Mouse (Mus musculus) liver, embryonic 14.5 days (tissue): ENCODE data around the gene Gm15107. TPM values are rescaled to one million over a fixed set of nuclear protein-coding genes. Genes with fewer than 3 reads are reported as not detected.
"Not testable (repeated sequence)": the region's sequence is repeated elsewhere in the genome, so short reads cannot be mapped to it uniquely, and the experiment has no call there.

ENCODE experiments used
- ATAC-seq: fragments of 200-750 bp; cut with Nextera tagmentation; 2 replicates; pipeline ENCODE4 v1.8.0; 2017; ENCODE audit warnings: moderate number of reproducible peaks, mild to moderate bottlenecking, moderate library complexity; ENCODE audit not compliant: insufficient read depth
- DNase-seq, 3 experiments: peaks; one replicate each; pipeline ENCODE4 v3.0.0-alpha.2; 2012 to 2013; ENCODE audit warnings: low read depth in 3 of 3, low spot score in 3 of 3
- H3K27ac ChIP-seq: fragments of 300-500 bp; sonication (generic); 2 replicates; pipeline ENCODE4 v1.5.1; 2014; ENCODE audit warnings: moderate library complexity, mild to moderate bottlenecking, control low read depth, inconsistent platforms
- H3K27me3 ChIP-seq: fragments of 300-500 bp; sonication (generic); 2 replicates; pipeline ENCODE4 v1.6.1; 2014; ENCODE audit warnings: mild to moderate bottlenecking, low read length, moderate library complexity; ENCODE audit not compliant: control insufficient read depth, insufficient read depth
- H3K36me3 ChIP-seq: fragments of 300-500 bp; sonication (generic); replicated peaks from 2 replicates; pipeline ENCODE4 v1.6.1; 2014; ENCODE audit warnings: low read depth; ENCODE audit not compliant: control insufficient read depth, insufficient read depth
- H3K4me1 ChIP-seq, 2 experiments: fragments of 200-500 bp in 1 of 2; fragments of 300-500 bp in 1 of 2; sonication (generic) in 1 of 2; replicated peaks; 2 replicates each; pipeline ENCODE4 v1.6.1; 2012 to 2014; ENCODE audit warnings: antibody characterized with exemption in 1 of 2, inconsistent platforms in 1 of 2, low read length in 1 of 2; ENCODE audit not compliant: control insufficient read depth in 2 of 2, insufficient read depth in 2 of 2
- H3K4me2 ChIP-seq: fragments of 300-500 bp; sonication (generic); 2 replicates; pipeline ENCODE4 v1.6.1; 2014; ENCODE audit warnings: low read depth, mild to moderate bottlenecking, control low read depth, moderate library complexity
- H3K4me3 ChIP-seq, 2 experiments: fragments of 200-500 bp in 1 of 2; fragments of 300-500 bp in 1 of 2; sonication (generic) in 1 of 2; 2 replicates each; pipeline ENCODE4 v1.5.1; 2012 to 2014; ENCODE audit warnings: low read depth in 2 of 2, low read length in 2 of 2, mild to moderate bottlenecking in 2 of 2, control low read depth in 1 of 2, inconsistent platforms in 1 of 2, moderate library complexity in 1 of 2; ENCODE audit not compliant: insufficient read depth in 1 of 2
- H3K9ac ChIP-seq: fragments of 300-500 bp; sonication (generic); replicated peaks from 2 replicates; pipeline ENCODE4 v1.6.1; 2014; ENCODE audit warnings: mild to moderate bottlenecking, control low read depth, moderate library complexity
- H3K9me3 ChIP-seq: fragments of 300-500 bp; sonication (generic); 2 replicates; pipeline ENCODE4 v1.6.1; 2016; ENCODE audit warnings: low read length, mixed read lengths; ENCODE audit not compliant: control insufficient read depth
- WGBS: fragments of 180-500 bp; shearing (Covaris S2); extraction: QIAGEN DNeasy Blood & Tissue Kit; methylation state at CpG from one replicate; pipeline ENCODE4 v1.1.7; 2014; ENCODE audit not compliant: insufficient replicate concordance; 5-methylcytosine and 5-hydroxymethylcytosine counted together
- polyA plus RNA-seq, 2 experiments: library from polyadenylated mRNA; depleted of rRNA in 1 of 2; stranded (reverse) in 1 of 2; unstranded in 1 of 2; fragments of >200 nt; fragmentation: Nextera tagmentation in 1 of 2; extraction: Ambion mirVana in 1 of 2; gene quantifications; 2 replicates each; pipeline versions ENCODE4 v1.2.1 to v1.2.3; 2012 to 2014

Gm15107 gene
- polyA plus RNA-seq (2012; rRNA removed) (not detected in 2 replicates), polyA plus RNA-seq (2014; fragmentation: Nextera tagmentation; extraction: Ambion mirVana) (not detected in 2 replicates)

DNA sequence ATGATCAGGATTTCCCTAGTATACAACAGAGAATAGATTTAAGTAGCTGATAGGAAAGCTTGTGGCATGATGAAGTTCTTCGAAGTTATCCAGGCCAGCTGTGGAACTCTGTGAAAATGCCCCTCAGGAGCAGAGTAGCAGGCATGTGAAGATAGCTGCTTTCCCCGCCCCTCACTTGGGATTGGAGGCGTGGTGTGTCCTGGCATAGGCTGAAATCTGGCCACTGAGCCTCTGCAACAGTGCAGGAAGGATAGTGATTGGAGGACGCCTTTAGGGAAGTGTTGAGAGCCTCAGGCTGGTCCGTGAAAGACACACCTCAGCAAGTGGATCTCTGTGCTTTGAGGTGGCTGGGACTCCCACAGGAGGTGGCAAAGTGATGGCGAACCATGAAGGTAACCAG lies at the start of gene Gm15107:
TSS of gene Gm15107 (plus strand) at position 301 of the 400 bp plus-strand sequence.
- H3K4me3 ChIP-seq, H3K4me2 ChIP-seq, DNase-seq, H3K9me3 ChIP-seq, H3K4me1 ChIP-seq, ATAC-seq, H3K27ac ChIP-seq, H3K9ac ChIP-seq, H3K27me3 ChIP-seq, H3K36me3 ChIP-seq: not testable (repeated sequence)
- 67% methylated on average over 1 of the region's 6 CpGs for WGBS

Other genes with a start within 250 kb of the Gm15107 start
- gene Gm15080, start 187.7 kb upstream of the Gm15107 start, polyA plus RNA-seq (2012; rRNA removed), result not detected in 2 replicates
- not detected in 2 replicates for gene Gm15080, start 187.7 kb upstream of the Gm15107 start, polyA plus RNA-seq (2014; fragmentation: Nextera tagmentation; extraction: Ambion mirVana)